Mouse (Mus musculus): ENCODE data around the gene Lrtm2. TPM values are rescaled to one million over a fixed set of nuclear protein-coding genes. Genes with fewer than 3 reads are reported as not detected.

The Lrtm2 gene
- 0.29 TPM in 2 replicates for polyA plus RNA-seq (2012; ENCODE audit: low replicate concordance)

GRCm38 (mm10) chr6:119330506-119330905 lies at the start of gene Lrtm2:
TSS of gene Lrtm2 (minus strand) at chr6:119330766.

Other genes starting within 250 kb of the Lrtm2 start
- gene Dcp1b, start 155.5 kb downstream of the Lrtm2 start, polyA plus RNA-seq (2012; ENCODE audit: low replicate concordance) = 25.3 and 28.5 TPM in 2 replicates
- 0.03 and 0.09 TPM in 2 replicates for gene Cacna1c, start 134.3 kb downstream of the Lrtm2 start, polyA plus RNA-seq (2012; ENCODE audit: low replicate concordance)
- gene Cacna2d4, start 94.2 kb downstream of the Lrtm2 start, polyA plus RNA-seq (2012; ENCODE audit: low replicate concordance) = 0.89 and 3.3 TPM in 2 replicates
- gene Adipor2, start 86.9 kb upstream of the Lrtm2 start, polyA plus RNA-seq (2012; ENCODE audit: low replicate concordance) = 13.6 and 30.2 TPM in 2 replicates
- gene Fbxl14, start 148.9 kb upstream of the Lrtm2 start, polyA plus RNA-seq (2012; ENCODE audit: low replicate concordance) = 77.1 and 88.8 TPM in 2 replicates
- gene Wnt5b, start 213.6 kb upstream of the Lrtm2 start, polyA plus RNA-seq (2012; ENCODE audit: low replicate concordance) = 0.92 TPM in 2 replicates

Measured in hematopoietic multipotent progenitor cell, adult 10-12 weeks (in vitro differentiated cells).